Mouse (Mus musculus) cerebellum, adult 2 months (tissue): ENCODE results near the gene Gstz1.

Experiments
- CTCF ChIP-seq: fragments of 200-500 bp; IDR thresholded peaks from 2 replicates; pipeline ENCODE4 v1.5.1; 2011; ENCODE audit warnings: low read depth, mild to moderate bottlenecking, control low read depth, low read length, moderate library complexity, borderline replicate concordance; ENCODE audit not compliant: insufficient read depth
- POLR2A ChIP-seq: fragments of 200-500 bp; IDR thresholded peaks from 2 replicates; pipeline ENCODE4 v1.6.1; 2011; ENCODE audit warnings: low read length, control low read depth, borderline replicate concordance; ENCODE audit not compliant: insufficient read depth

GRCm38 (mm10) chr12:87132784-87133183 is 14.2 kb upstream of the Gstz1 start:
- TF ChIP-seq POLR2A (no peak), CTCF (no peak)
